Mouse (Mus musculus) hindbrain, embryonic 13.5 days (tissue): ENCODE data around the gene Olfr1416. TPM values are rescaled to one million over a fixed set of nuclear protein-coding genes. Genes with fewer than 3 reads are reported as not detected.

ENCODE experiments used
- microRNA-seq: library from miRNA; unstranded; fragments of <30 nt; microRNA quantifications from one replicate; pipeline ENCODE4, GENCODE M21; 2016
- polyA plus RNA-seq: library from polyadenylated mRNA; unstranded; fragments of >200 nt; fragmentation: Nextera tagmentation; extraction: Ambion mirVana; gene quantifications from 2 replicates; pipeline ENCODE4 v1.2.1, GENCODE M21; 2015

The Olfr1416 gene
- polyA plus RNA-seq, 1 experiment from 2014 or later = not detected

Small RNA genes within 50 kb of the gene (microRNA-seq; reads per million reads assigned to microRNA genes)
- gene Mir6900 = 1.4 reads per million

Other genes starting within 250 kb of the Olfr1416 start
- gene Ndufa10, start 11.3 kb downstream of the Olfr1416 start, polyA plus RNA-seq = 279 and 295 TPM in 2 replicates
- gene Olfr1415, start 11.0 kb upstream of the Olfr1416 start, polyA plus RNA-seq = not detected in 2 replicates
- not detected in 2 replicates for gene Olfr1414, start 33.5 kb upstream of the Olfr1416 start, polyA plus RNA-seq
- not detected in 2 replicates for gene Olfr1413, start 86.2 kb upstream of the Olfr1416 start, polyA plus RNA-seq
- not detected in 2 replicates for gene Olfr1412, start 100.7 kb upstream of the Olfr1416 start, polyA plus RNA-seq
- not detected in 2 replicates for gene Olfr1411, start 109.3 kb upstream of the Olfr1416 start, polyA plus RNA-seq
- gene Olfr1410, start 120.7 kb upstream of the Olfr1416 start, polyA plus RNA-seq = not detected in 2 replicates
- gene Olfr12, start 132.7 kb upstream of the Olfr1416 start, polyA plus RNA-seq = not detected in 2 replicates
- 597 TPM in 2 replicates for gene Cops9, start 156.9 kb upstream of the Olfr1416 start, polyA plus RNA-seq
- gene Otos, start 163.7 kb upstream of the Olfr1416 start, polyA plus RNA-seq = 0.12 TPM in 1 of 2 replicates, not detected in the other